Mouse (Mus musculus): ENCODE measurements around the gene Lactb. TPM values are rescaled to one million over a fixed set of nuclear protein-coding genes. Genes with fewer than 3 reads are reported as not detected.

Gene Lactb
- polyA plus RNA-seq (2014; fragmentation: Nextera tagmentation; extraction: Ambion mirVana): 11.7 and 11.9 TPM in 2 replicates

DNA sequence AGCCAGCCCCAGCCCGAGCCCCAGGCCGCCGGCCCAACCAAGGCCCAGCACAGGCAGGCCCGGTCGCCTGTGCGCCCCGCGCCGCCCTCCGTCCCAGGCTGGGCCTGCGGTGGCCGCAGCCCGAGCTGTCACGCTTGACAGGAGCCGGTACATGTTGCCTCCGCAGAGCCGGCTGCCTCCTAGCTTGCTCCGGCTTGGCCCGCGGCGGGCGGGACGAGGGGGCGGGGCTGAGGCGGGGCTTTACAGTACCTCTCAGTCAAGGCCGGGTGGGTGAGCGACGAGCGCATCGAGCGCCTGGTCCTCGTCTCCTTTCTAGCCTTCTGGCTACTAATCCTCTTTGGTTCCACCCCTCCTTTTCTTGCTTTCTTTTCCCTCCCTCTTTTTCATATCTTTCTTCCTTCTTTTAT lies at the start of gene Lactb:
Gene Lactb (minus strand): TSS at position 246 of the 407 bp plus-strand sequence.
- under 1% methylated on average over 29 of the region's 32 CpGs for WGBS
- Histone ChIP-seq H3K9me3 (ENCODE audit: control insufficient read depth, low read length) (no peaks in the 10 kb centered on the region), H3K4me1 (ENCODE audit: control insufficient read depth, insufficient read depth, low read length) (no peaks in the 10 kb centered on the region), H3K9ac (ENCODE audit: low read length) (peak within 1 kb of the TSS; percentile 69), H3K27ac (ENCODE audit: low read depth, low read length) (peak within 1 kb of the TSS; percentile 90), H3K4me2 (ENCODE audit: low read depth) (peak within 1 kb of the TSS; percentile 62), H3K4me3 (ENCODE audit: low read depth, low read length) (peak within 1 kb of the TSS; percentile 89), H3K27me3 (ENCODE audit: control insufficient read depth, insufficient read depth, low read length) (no peaks in the 10 kb centered on the region), H3K36me3 (ENCODE audit: control insufficient read depth, insufficient read depth, low read length) (no peaks in the 10 kb centered on the region)
- ATAC-seq (ENCODE audit: insufficient read depth, low FRiP score, low TSS enrichment) (peak; percentile 96), DNase-seq (ENCODE audit: low spot score) (peak; percentile 94)

DNA sequence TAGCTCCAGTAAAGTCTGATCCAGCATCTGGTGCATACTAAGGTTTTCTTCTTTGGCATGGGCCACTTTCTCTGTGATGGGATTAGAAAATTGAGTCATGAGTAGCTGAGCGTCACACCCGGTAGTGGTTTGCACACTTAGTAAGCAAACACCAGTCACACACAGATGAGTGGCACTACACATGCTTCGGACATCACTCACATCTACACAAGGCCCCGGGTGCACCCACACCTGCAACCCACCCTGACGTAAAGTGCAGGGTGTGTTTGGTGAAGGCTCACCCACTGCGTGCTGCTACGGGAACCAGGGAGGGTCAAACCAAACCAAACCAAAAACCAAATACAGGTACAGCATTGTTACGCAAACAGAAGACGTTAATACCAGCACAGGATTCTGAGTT lies 48.1 kb upstream of the Lactb start:
- WGBS: 97% methylated on average over 9 of the region's 9 CpGs
- ATAC-seq (ENCODE audit: insufficient read depth, low FRiP score, low TSS enrichment) (no peak), DNase-seq (ENCODE audit: low spot score) (no peak)
- Histone ChIP-seq H3K4me2 (ENCODE audit: low read depth) (no peak overlapping the region), H3K27ac (ENCODE audit: low read depth, low read length) (no peak overlapping the region), H3K4me3 (ENCODE audit: low read depth, low read length) (no peak overlapping the region), H3K27me3 (ENCODE audit: control insufficient read depth, insufficient read depth, low read length) (no peaks in the 10 kb centered on the region), H3K36me3 (ENCODE audit: control insufficient read depth, insufficient read depth, low read length) (peaks cover 11% of the 10 kb centered on the region), H3K9ac (ENCODE audit: low read length) (no peak overlapping the region), H3K9me3 (ENCODE audit: control insufficient read depth, low read length) (no peaks in the 10 kb centered on the region), H3K4me1 (ENCODE audit: control insufficient read depth, insufficient read depth, low read length) (no peaks in the 10 kb centered on the region)

DNA sequence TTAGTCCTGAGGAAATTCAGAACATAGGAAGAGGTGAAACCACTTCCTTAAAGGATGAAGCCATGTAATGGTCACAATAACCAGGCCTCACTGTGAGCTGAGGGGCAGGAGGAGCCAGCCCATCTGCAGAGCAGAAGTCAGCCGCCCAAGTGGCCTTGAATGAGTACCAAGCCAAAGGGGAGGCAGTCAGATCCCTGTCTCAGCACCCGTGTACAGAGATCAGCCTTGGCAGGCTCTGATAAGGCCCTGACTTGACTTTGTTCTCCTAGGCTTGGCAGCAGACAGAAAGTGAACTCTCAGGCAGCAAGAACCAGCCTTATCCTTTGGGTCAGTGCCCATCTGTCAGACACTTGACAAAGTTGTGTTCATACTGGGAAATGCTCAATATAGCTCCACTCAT lies 44.8 kb upstream of the Lactb start:
- no peaks in the 10 kb centered on the region for H3K9me3 ChIP-seq (ENCODE audit: control insufficient read depth, low read length)
- peaks cover 8% of the 10 kb centered on the region for H3K36me3 ChIP-seq (ENCODE audit: control insufficient read depth, insufficient read depth, low read length)
- H3K4me3 ChIP-seq (ENCODE audit: low read depth, low read length): no peak overlapping the region
- WGBS: 69% methylated on average over 2 of the region's 2 CpGs
- DNase-seq (ENCODE audit: low spot score) (no peak), ATAC-seq (ENCODE audit: insufficient read depth, low FRiP score, low TSS enrichment) (no peak)
- H3K9ac ChIP-seq (ENCODE audit: low read length): no peak overlapping the region
- no peak overlapping the region for H3K4me2 ChIP-seq (ENCODE audit: low read depth)
- H3K4me1 ChIP-seq (ENCODE audit: control insufficient read depth, insufficient read depth, low read length): no peaks in the 10 kb centered on the region
- no peak overlapping the region for H3K27ac ChIP-seq (ENCODE audit: low read depth, low read length)
- H3K27me3 ChIP-seq (ENCODE audit: control insufficient read depth, insufficient read depth, low read length): no peaks in the 10 kb centered on the region

DNA sequence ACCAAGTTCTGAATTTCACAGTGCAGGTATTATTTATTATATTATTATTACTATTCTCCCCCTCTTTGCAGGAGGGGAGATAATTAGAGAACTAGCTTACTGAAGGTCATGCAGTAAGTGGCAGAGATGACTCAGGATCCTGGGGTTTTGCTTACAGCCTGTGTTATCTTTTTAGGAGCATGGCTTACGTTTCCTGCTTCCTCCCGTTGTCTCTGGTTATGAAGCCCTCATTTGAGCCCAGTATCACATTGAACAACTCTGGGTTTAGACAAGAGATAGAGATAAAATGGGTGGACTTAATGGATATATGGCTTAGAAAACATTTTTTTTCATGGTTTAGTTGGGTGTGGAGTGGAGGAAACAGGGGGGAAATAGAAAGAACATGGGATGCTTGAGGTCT lies 38.2 kb upstream of the Lactb start:
- Histone ChIP-seq H3K4me3 (ENCODE audit: low read depth, low read length) (no peak overlapping the region), H3K4me1 (ENCODE audit: control insufficient read depth, insufficient read depth, low read length) (0 out of 2 replicates have a peak, but pooled peaks cover 3% of the 10 kb centered on the region), H3K27ac (ENCODE audit: low read depth, low read length) (no peak overlapping the region), H3K9me3 (ENCODE audit: control insufficient read depth, low read length) (no peaks in the 10 kb centered on the region), H3K4me2 (ENCODE audit: low read depth) (no peak overlapping the region), H3K9ac (ENCODE audit: low read length) (no peak overlapping the region), H3K36me3 (ENCODE audit: control insufficient read depth, insufficient read depth, low read length) (no peaks in the 10 kb centered on the region), H3K27me3 (ENCODE audit: control insufficient read depth, insufficient read depth, low read length) (no peaks in the 10 kb centered on the region)
- DNase-seq (ENCODE audit: low spot score) (no peak), ATAC-seq (ENCODE audit: insufficient read depth, low FRiP score, low TSS enrichment) (no peak)
- WGBS: 82% methylated on average over 2 of the region's 2 CpGs

DNA sequence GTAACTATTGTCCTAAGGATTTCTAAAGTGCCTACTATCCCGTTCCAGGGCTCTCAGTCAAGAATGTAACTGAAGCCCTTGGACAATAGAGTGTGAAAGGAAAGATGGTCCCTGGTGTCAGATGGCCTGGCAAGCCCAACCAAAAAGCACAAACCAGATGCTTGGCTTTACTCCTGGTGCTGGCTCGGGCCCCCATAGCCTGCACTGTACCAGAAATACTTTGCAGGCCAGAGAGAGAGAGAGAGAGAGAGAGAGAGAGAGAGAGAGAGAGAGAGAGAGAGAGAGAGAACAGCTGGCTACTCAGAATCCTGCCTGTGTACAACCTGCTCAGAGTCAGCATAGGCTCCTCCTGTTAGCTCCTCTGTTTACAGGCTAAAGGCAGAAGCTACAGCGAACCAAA lies 37.2 kb upstream of the Lactb start:
- WGBS: 46% methylated on average over 3 of the region's 3 CpGs
- H3K36me3 ChIP-seq (ENCODE audit: control insufficient read depth, insufficient read depth, low read length): no peaks in the 10 kb centered on the region
- no peak overlapping the region for H3K4me3 ChIP-seq (ENCODE audit: low read depth, low read length)
- DNase-seq (ENCODE audit: low spot score) (no peak), ATAC-seq (ENCODE audit: insufficient read depth, low FRiP score, low TSS enrichment) (no peak)
- H3K4me2 ChIP-seq (ENCODE audit: low read depth): no peak overlapping the region
- no peaks in the 10 kb centered on the region for H3K27me3 ChIP-seq (ENCODE audit: control insufficient read depth, insufficient read depth, low read length)
- H3K9me3 ChIP-seq (ENCODE audit: control insufficient read depth, low read length): no peaks in the 10 kb centered on the region
- no peak overlapping the region for H3K27ac ChIP-seq (ENCODE audit: low read depth, low read length)
- no peak overlapping the region for H3K9ac ChIP-seq (ENCODE audit: low read length)
- H3K4me1 ChIP-seq (ENCODE audit: control insufficient read depth, insufficient read depth, low read length): 0 out of 2 replicates have a peak, but pooled peaks cover 3% of the 10 kb centered on the region

- H3K4me1 ChIP-seq (ENCODE audit: control insufficient read depth, insufficient read depth, low read length): 0 out of 2 replicates have a peak, but pooled peaks cover 3% of the 10 kb centered on the region
- no peak overlapping the region for H3K9ac ChIP-seq (ENCODE audit: low read length)
- H3K4me2 ChIP-seq (ENCODE audit: low read depth): no peak overlapping the region
- H3K4me3 ChIP-seq (ENCODE audit: low read depth, low read length): no peak overlapping the region
- no peak overlapping the region for H3K27ac ChIP-seq (ENCODE audit: low read depth, low read length)
- no peak for DNase-seq (ENCODE audit: low spot score)
- H3K27me3 ChIP-seq (ENCODE audit: control insufficient read depth, insufficient read depth, low read length): no peaks in the 10 kb centered on the region
- H3K9me3 ChIP-seq (ENCODE audit: control insufficient read depth, low read length): no peaks in the 10 kb centered on the region
- WGBS: 81% methylated on average over 9 of the region's 9 CpGs
- no peaks in the 10 kb centered on the region for H3K36me3 ChIP-seq (ENCODE audit: control insufficient read depth, insufficient read depth, low read length)
- ATAC-seq (ENCODE audit: insufficient read depth, low FRiP score, low TSS enrichment): no peak
Measured at GRCm38 (mm10) chr9:67011483-67011882, 36.2 kb upstream of the Lactb start.

GRCm38 (mm10) chr9:67008781-67009180 lies 33.5 kb upstream of the Lactb start:
- ATAC-seq (ENCODE audit: insufficient read depth, low FRiP score, low TSS enrichment): no peak
- Histone ChIP-seq H3K4me3 (ENCODE audit: low read depth, low read length) (no peak overlapping the region), H3K9me3 (ENCODE audit: control insufficient read depth, low read length) (no peaks in the 10 kb centered on the region), H3K27ac (ENCODE audit: low read depth, low read length) (no peak overlapping the region), H3K9ac (ENCODE audit: low read length) (no peak overlapping the region), H3K27me3 (ENCODE audit: control insufficient read depth, insufficient read depth, low read length) (no peaks in the 10 kb centered on the region), H3K4me2 (ENCODE audit: low read depth) (no peak overlapping the region), H3K36me3 (ENCODE audit: control insufficient read depth, insufficient read depth, low read length) (no peaks in the 10 kb centered on the region), H3K4me1 (ENCODE audit: control insufficient read depth, insufficient read depth, low read length) (peaks cover 7% of the 10 kb centered on the region; the same call in 1 of the 2 replicates)
- no peak for DNase-seq (ENCODE audit: low spot score)
- WGBS: 24% methylated on average over 11 of the region's 11 CpGs

GRCm38 (mm10) chr9:67006376-67006775 lies 31.1 kb upstream of the Lactb start:
- no peak for ATAC-seq (ENCODE audit: insufficient read depth, low FRiP score, low TSS enrichment)
- Histone ChIP-seq H3K36me3 (ENCODE audit: control insufficient read depth, insufficient read depth, low read length) (no peaks in the 10 kb centered on the region), H3K9me3 (ENCODE audit: control insufficient read depth, low read length) (no peaks in the 10 kb centered on the region), H3K4me1 (ENCODE audit: control insufficient read depth, insufficient read depth, low read length) (peaks cover 7% of the 10 kb centered on the region; the same call in 1 of the 2 replicates), H3K4me2 (ENCODE audit: low read depth) (no peak overlapping the region), H3K27ac (ENCODE audit: low read depth, low read length) (no peak overlapping the region), H3K27me3 (ENCODE audit: control insufficient read depth, insufficient read depth, low read length) (no peaks in the 10 kb centered on the region), H3K9ac (ENCODE audit: low read length) (no peak overlapping the region), H3K4me3 (ENCODE audit: low read depth, low read length) (no peak overlapping the region)
- DNase-seq (ENCODE audit: low spot score): no peak
- 72% methylated on average over 4 of the region's 4 CpGs for WGBS

- Histone ChIP-seq H3K4me2 (ENCODE audit: low read depth) (no peak overlapping the region), H3K27ac (ENCODE audit: low read depth, low read length) (no peak overlapping the region), H3K36me3 (ENCODE audit: control insufficient read depth, insufficient read depth, low read length) (no peaks in the 10 kb centered on the region), H3K9ac (ENCODE audit: low read length) (no peak overlapping the region), H3K4me1 (ENCODE audit: control insufficient read depth, insufficient read depth, low read length) (peaks cover 7% of the 10 kb centered on the region; the same call in 1 of the 2 replicates), H3K27me3 (ENCODE audit: control insufficient read depth, insufficient read depth, low read length) (no peaks in the 10 kb centered on the region), H3K4me3 (ENCODE audit: low read depth, low read length) (no peak overlapping the region), H3K9me3 (ENCODE audit: control insufficient read depth, low read length) (no peaks in the 10 kb centered on the region)
- DNase-seq (ENCODE audit: low spot score) (no peak), ATAC-seq (ENCODE audit: insufficient read depth, low FRiP score, low TSS enrichment) (no peak)
- WGBS: 84% methylated on average over 11 of the region's 11 CpGs
Measured at GRCm38 (mm10) chr9:67005161-67005742, 30.0 kb upstream of the Lactb start.
